Mouse (Mus musculus): Measurements from ENCODE around the gene Lgals9. TPM values are rescaled to one million over a fixed set of nuclear protein-coding genes. Genes with fewer than 3 reads are reported as not detected.
A peak's percentile ranks its signal among the peaks of the same experiment; 100 is the strongest.

Lgals9 gene
- polyA plus RNA-seq, 1 experiment from 2014 or later, result 49.9 TPM

DNA sequence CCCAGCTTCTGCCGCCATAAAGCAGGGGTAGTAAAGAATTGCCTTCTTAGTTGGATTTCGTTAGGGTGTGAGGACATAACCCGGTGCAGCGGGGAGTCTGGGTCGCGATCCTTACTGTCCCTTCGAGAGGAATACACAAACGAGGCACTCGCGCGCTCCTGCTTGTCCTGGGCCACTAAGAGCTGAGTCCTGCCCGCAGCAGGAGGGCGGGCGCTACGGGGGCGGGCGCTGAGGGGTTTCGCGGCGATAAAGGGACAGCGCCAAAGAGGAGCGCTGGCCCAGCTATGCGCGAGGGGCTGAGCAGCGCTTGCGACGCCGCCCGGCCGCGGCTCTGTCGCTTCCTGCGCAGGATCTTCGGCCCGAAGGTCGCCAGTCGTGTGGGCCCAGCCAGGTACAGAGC lies 59.8 kb downstream of the Lgals9 start:
- under 1% methylated on average over 31 of the region's 37 CpGs for WGBS
- H3K4me3 ChIP-seq (replicated peaks), result peak overlapping the region; percentile 47
- no peak for ATAC-seq (replicated peaks; ENCODE audit: low FRiP score)

GRCm38 (mm10) chr11:78924111-78924510 lies 60.6 kb downstream of the Lgals9 start:
- WGBS, result 8% methylated on average over 9 of the region's 9 CpGs
- Histone ChIP-seq H3K4me3 (replicated peaks) (no peak overlapping the region), H3K4me2 (peak overlapping the region; percentile 5; the same call in 1 of the 2 replicates), H3K9me3 (replicated peaks) (no peaks in the 10 kb centered on the region), H3K27me3 (peaks cover 57% of the 10 kb centered on the region), H3K27ac (no peak overlapping the region), H3K36me3 (no peaks in the 10 kb centered on the region), H3K4me1 (peaks cover 14% of the 10 kb centered on the region), H3K9ac (no peak overlapping the region)
- no peak; the same call in 1 of the 2 replicates for ATAC-seq (replicated peaks; ENCODE audit: low FRiP score)

More for the DNA sequence above, 59.8 kb downstream of the Lgals9 start:
- Histone ChIP-seq H3K9me3 (replicated peaks) (no peaks in the 10 kb centered on the region), H3K9ac (peak overlapping the region; percentile 49), H3K4me2 (peak overlapping the region; percentile 74), H3K36me3 (no peaks in the 10 kb centered on the region), H3K27me3 (peaks cover 57% of the 10 kb centered on the region), H3K4me1 (peaks cover 14% of the 10 kb centered on the region), H3K27ac (no peak overlapping the region)

DNA sequence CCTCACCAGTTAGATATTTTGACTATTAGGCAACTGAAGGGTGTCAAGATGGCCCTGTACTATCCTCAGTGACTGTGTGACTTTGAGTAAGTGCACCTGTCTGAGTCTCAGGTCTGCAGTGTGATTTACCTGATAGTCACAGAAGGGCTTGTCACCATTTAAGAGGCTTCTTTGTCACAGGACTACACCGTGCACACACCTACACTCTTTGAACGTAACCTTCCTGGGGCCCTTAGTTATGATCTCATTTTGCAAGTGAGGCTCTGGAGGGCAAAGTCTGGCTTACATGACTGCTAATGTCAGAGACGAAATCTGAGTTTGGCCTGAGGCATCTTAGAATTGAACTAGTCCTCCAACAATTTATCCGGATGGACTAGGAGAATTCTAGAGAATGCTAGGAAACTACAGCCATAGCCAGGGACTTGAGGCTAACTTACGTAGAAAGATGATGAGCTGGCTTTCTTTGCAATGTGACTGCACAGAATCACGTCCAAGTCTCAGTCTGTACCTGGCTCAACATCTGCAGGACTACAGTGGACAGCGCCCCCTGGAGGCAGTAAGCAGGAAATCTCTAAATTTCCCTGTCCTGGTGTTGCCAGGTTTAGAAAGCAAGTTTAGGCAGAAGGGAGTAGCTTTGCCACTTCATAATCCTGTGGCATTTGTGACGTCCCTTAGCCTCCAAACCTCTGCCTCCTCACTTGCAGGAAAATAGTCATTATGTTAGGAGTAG lies 61.9 kb downstream of the Lgals9 start:
- Histone ChIP-seq H3K27me3 (peaks cover 57% of the 10 kb centered on the region), H3K27ac (no peak overlapping the region), H3K4me1 (peaks cover 14% of the 10 kb centered on the region), H3K4me3 (replicated peaks) (no peak overlapping the region), H3K9me3 (replicated peaks) (no peaks in the 10 kb centered on the region), H3K4me2 (no peak overlapping the region), H3K9ac (no peak overlapping the region), H3K36me3 (no peaks in the 10 kb centered on the region)
- WGBS, result 44% methylated on average over 8 of the region's 8 CpGs
- no peak for ATAC-seq (replicated peaks; ENCODE audit: low FRiP score)

GRCm38 (mm10) chr11:78920411-78920939 lies 64.3 kb downstream of the Lgals9 start, which contains the start of gene Nos2:
Nos2 (plus strand) TSS chr11:78920787.
- peaks cover 14% of the 10 kb centered on the region for H3K4me1 ChIP-seq
- ATAC-seq (replicated peaks; ENCODE audit: low FRiP score), result no peak
- H3K9ac ChIP-seq, result no peak within 1 kb of the TSS
- no peak within 1 kb of the TSS for H3K27ac ChIP-seq
- H3K4me3 ChIP-seq (replicated peaks), result no peak within 1 kb of the TSS
- no peaks in the 10 kb centered on the region for H3K9me3 ChIP-seq (replicated peaks)
- H3K27me3 ChIP-seq, result peaks cover 39% of the 10 kb centered on the region
- H3K4me2 ChIP-seq, result no peak within 1 kb of the TSS
- WGBS, result 51% methylated on average over 6 of the region's 6 CpGs
- no peaks in the 10 kb centered on the region for H3K36me3 ChIP-seq

DNA sequence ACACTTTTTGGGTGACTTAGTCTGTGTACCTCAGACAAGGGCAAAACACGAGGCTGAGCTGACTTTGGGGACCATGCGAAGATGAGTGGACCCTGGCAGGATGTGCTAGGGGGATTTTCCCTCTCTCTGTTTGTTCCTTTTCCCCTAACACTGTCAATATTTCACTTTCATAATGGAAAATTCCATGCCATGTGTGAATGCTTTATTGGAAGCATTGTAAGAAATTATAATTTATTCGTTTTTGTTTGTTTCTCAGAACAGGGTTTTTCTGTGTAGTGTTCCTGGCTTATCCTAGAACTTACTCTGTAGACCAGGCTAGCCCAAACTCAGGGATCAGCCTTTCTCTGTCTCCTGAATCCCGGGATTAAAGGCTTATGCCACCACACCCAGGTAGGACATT lies 65.0 kb downstream of the Lgals9 start:
- Histone ChIP-seq H3K9ac (no peak overlapping the region), H3K9me3 (replicated peaks) (no peaks in the 10 kb centered on the region), H3K4me2 (no peak overlapping the region), H3K27ac (no peak overlapping the region), H3K4me3 (replicated peaks) (no peak overlapping the region), H3K27me3 (peaks cover 32% of the 10 kb centered on the region), H3K36me3 (no peaks in the 10 kb centered on the region), H3K4me1 (peaks cover 8% of the 10 kb centered on the region)
- ATAC-seq (replicated peaks; ENCODE audit: low FRiP score), result no peak
- 78% methylated on average over 4 of the region's 4 CpGs for WGBS

DNA sequence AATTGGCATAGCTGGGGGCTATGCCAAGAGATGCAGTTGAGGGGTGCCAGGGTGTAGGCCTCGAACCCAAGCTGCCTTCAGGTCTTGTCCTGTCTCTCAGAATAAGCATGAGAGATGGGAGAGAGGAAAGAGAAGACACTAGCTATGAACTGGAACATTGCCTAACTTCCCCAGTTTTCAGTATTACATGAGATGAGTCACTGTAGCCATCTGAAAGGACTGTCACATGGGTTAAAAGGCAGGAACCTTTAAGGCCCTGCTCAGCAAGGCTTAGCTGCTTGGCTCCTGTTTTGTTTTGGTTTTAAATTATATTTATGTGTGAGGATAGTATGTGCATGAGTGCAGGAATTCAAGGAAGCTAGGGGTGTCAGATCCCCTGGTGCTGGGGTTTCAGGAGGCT lies 68.3 kb downstream of the Lgals9 start:
- Histone ChIP-seq H3K36me3 (no peaks in the 10 kb centered on the region), H3K9me3 (replicated peaks) (no peaks in the 10 kb centered on the region), H3K27me3 (peaks cover 2% of the 10 kb centered on the region; the same call in 1 of the 2 replicates), H3K4me2 (no peak overlapping the region), H3K4me3 (replicated peaks) (no peak overlapping the region), H3K27ac (no peak overlapping the region), H3K9ac (no peak overlapping the region), H3K4me1 (no peaks in the 10 kb centered on the region)
- 76% methylated on average over 1 of the region's 1 CpGs for WGBS
- ATAC-seq (replicated peaks; ENCODE audit: low FRiP score), result no peak

DNA sequence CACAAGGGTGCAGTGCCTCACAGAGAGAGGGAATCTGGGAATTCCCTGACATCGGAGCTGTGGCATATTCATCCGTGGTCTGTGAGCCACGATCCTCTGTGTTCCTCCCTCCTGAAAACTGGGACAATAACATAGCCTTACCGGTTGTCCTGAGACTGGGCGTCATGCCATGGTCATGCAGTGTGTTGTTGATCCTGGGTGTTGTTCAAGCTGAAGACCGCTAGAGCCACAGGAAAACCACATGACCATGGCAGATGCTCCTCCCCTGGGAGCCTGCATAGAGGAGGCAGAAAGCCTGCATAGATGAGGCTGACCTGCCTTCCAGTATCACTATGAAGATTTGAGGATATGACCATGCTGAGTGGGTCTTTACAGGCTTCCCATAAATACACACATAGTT lies 69.3 kb downstream of the Lgals9 start:
- Histone ChIP-seq H3K4me3 (replicated peaks) (no peak overlapping the region), H3K36me3 (no peaks in the 10 kb centered on the region), H3K27me3 (no peaks in the 10 kb centered on the region; the same call in 1 of the 2 replicates), H3K4me1 (no peaks in the 10 kb centered on the region), H3K9me3 (replicated peaks) (no peaks in the 10 kb centered on the region), H3K9ac (no peak overlapping the region), H3K27ac (no peak overlapping the region), H3K4me2 (no peak overlapping the region)
- WGBS, result 80% methylated on average over 6 of the region's 6 CpGs
- no peak for ATAC-seq (replicated peaks; ENCODE audit: low FRiP score)

Other genes starting within 250 kb of the Lgals9 start
- gene Ccnq, start 233.2 kb downstream of the Lgals9 start, polyA plus RNA-seq (2015; fragmentation: Nextera tagmentation; extraction: Ambion mirVana), result 41.8 and 45.7 TPM in 2 replicates
- 22.5 and 25.5 TPM in 2 replicates for gene Lyrm9, start 158.4 kb downstream of the Lgals9 start, polyA plus RNA-seq (2015; fragmentation: Nextera tagmentation; extraction: Ambion mirVana)
- gene Nos2, start 64.2 kb downstream of the Lgals9 start, polyA plus RNA-seq (2015; fragmentation: Nextera tagmentation; extraction: Ambion mirVana), result 2.0 and 2.6 TPM in 2 replicates
- gene Ksr1, start 161.5 kb upstream of the Lgals9 start, polyA plus RNA-seq (2015; fragmentation: Nextera tagmentation; extraction: Ambion mirVana), result 2.6 and 3.3 TPM in 2 replicates